Mouse (Mus musculus) embryonic facial prominence, embryonic 11.5 days (tissue): ENCODE measurements at regions not wholly inside any gene's neighbourhood (a gene's known extent, or its start where the extent isn't known, plus 50 kb on each side); places are given as distances from the start of the nearest gene placed in this dataset.

ENCODE experiments used
- ATAC-seq: fragments of 200-750 bp; cut with Nextera tagmentation; replicated peaks from 2 replicates; pipeline ENCODE4 v1.8.0; 2017; ENCODE audit warnings: low read depth; ENCODE audit not compliant: insufficient number of reproducible peaks, low FRiP score, low TSS enrichment
- DNase-seq: peaks from one replicate; pipeline ENCODE4 v3.0.0-alpha.2; 2015; ENCODE audit warnings: low spot score
- H3K27ac ChIP-seq: fragments of 300-500 bp; sonication (generic); replicated peaks from 2 replicates; pipeline ENCODE4 v1.5.1; 2014; ENCODE audit warnings: mild to moderate bottlenecking, low read depth, low read length, control low read depth
- H3K27me3 ChIP-seq: fragments of 300-500 bp; sonication (generic); 2 replicates; pipeline ENCODE4 v1.6.1; 2014; ENCODE audit warnings: mild to moderate bottlenecking, low read length, moderate library complexity, mixed read lengths; ENCODE audit not compliant: control insufficient read depth, insufficient read depth
- H3K36me3 ChIP-seq: fragments of 300-500 bp; sonication (generic); replicated peaks from 2 replicates; pipeline ENCODE4 v1.6.1; 2014; ENCODE audit warnings: low read depth, mild to moderate bottlenecking, low read length, moderate library complexity, mixed read lengths; ENCODE audit not compliant: control insufficient read depth, insufficient read depth
- H3K4me1 ChIP-seq: fragments of 300-500 bp; sonication (generic); 2 replicates; pipeline ENCODE4 v1.6.1; 2014; ENCODE audit warnings: low read length, mixed read lengths; ENCODE audit not compliant: control insufficient read depth, insufficient read depth
- H3K4me2 ChIP-seq: fragments of 300-500 bp; sonication (generic); 2 replicates; pipeline ENCODE4 v1.6.1; 2014; ENCODE audit warnings: low read depth, mild to moderate bottlenecking, control low read depth, low read length, moderate library complexity
- H3K4me3 ChIP-seq: fragments of 300-500 bp; sonication (generic); 2 replicates; pipeline ENCODE4 v1.5.1; 2014; ENCODE audit warnings: low read depth, low read length, control low read depth
- H3K9ac ChIP-seq: fragments of 300-500 bp; sonication (generic); replicated peaks from 2 replicates; pipeline ENCODE4 v1.6.1; 2014; ENCODE audit warnings: mild to moderate bottlenecking, control low read depth, low read length
- H3K9me3 ChIP-seq: fragments of 300-500 bp; sonication (generic); replicated peaks from 2 replicates; pipeline ENCODE4 v1.6.1; 2016; ENCODE audit warnings: mild to moderate bottlenecking, low read length, inconsistent platforms, mixed read lengths; ENCODE audit not compliant: control insufficient read depth
- WGBS: fragments of 180-500 bp; shearing (Covaris S2); extraction: QIAGEN DNeasy Blood & Tissue Kit; methylation state at CpG from one replicate; pipeline ENCODE4 v1.1.7; 2014; 5-methylcytosine and 5-hydroxymethylcytosine counted together

DNA sequence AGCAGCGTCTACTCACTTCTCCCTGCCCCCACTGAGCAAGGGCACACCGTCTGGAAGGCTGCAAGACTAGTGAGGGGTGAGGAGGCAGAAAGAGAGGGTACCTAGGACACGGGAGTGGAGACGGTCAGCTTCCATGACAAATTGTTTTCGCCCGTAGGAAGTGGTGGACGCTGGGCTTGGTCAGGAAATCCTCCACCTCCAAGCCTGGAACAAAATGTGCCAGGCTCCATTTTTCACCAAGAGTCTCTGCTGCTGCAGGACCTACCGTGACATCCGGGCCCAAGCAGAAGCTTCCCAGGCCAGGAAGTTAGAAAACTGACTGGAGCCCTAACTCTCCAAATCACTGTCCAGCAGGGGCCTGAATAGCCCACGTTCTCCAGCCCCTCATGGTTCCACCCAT lies 69.9 kb downstream of the Gm11733 start:
- 49% methylated on average over 10 of the region's 10 CpGs for WGBS
- Histone ChIP-seq H3K27ac (no peak overlapping the region), H3K4me2 (no peak overlapping the region), H3K4me3 (no peak overlapping the region), H3K27me3 (no peaks in the 10 kb centered on the region), H3K4me1 (no peaks in the 10 kb centered on the region), H3K9me3 (no peaks in the 10 kb centered on the region), H3K9ac (no peak overlapping the region), H3K36me3 (no peaks in the 10 kb centered on the region)
- DNase-seq, result no peak
- ATAC-seq, result no peak

DNA sequence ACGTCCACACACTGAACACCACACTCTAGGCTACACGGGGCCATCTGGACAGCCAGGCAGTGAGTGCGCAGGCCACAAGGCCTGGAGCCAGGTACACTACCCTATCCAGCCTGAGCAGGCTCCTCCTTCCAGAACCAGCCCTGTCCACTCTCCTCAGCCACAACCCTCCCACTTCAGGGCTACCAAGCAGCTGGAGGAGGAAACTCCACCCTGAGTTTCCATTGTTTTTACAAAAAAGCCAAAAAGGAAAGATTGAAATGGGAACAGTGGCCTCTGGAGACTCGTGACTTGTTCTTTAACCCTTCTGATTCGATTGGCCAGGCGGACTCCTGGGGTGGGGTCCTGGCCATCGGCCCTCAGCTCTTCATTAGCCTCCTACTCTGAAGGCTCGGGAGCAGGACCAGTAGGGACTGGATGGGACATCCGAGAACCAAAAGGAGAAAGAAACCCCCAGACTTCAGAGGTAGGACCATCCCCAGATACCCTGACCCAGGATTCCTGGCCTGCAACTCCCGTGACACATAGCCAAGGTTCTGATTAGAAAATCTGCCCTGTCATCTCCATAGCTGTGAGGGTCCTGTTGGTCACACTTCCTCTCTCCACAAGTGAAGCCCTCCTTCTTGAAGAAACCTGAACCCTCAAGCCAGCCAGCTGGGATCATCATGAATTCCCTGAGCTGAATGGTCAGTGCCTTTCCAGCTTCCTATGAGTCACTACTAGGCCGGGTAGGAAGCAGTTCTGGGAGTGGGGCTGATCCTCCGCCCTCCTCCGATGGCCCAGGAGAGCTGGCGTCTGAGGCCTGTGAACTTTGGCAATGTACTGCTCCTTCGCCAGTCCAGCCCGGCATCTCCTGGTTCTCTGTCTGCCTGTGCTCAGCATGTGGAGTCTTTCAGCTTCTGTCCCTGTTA lies 73.6 kb downstream of the Gm11733 start:
- H3K4me2 ChIP-seq, result no peak overlapping the region
- H3K4me3 ChIP-seq, result no peak overlapping the region
- no peaks in the 10 kb centered on the region for H3K27me3 ChIP-seq
- H3K27ac ChIP-seq, result no peak overlapping the region; the same call in 1 of the 2 replicates
- ATAC-seq (no peak), DNase-seq (no peak)
- WGBS, result 84% methylated on average over 16 of the region's 16 CpGs
- no peak overlapping the region for H3K9ac ChIP-seq
- H3K36me3 ChIP-seq, result no peaks in the 10 kb centered on the region
- H3K4me1 ChIP-seq, result no peaks in the 10 kb centered on the region
- no peaks in the 10 kb centered on the region for H3K9me3 ChIP-seq

DNA sequence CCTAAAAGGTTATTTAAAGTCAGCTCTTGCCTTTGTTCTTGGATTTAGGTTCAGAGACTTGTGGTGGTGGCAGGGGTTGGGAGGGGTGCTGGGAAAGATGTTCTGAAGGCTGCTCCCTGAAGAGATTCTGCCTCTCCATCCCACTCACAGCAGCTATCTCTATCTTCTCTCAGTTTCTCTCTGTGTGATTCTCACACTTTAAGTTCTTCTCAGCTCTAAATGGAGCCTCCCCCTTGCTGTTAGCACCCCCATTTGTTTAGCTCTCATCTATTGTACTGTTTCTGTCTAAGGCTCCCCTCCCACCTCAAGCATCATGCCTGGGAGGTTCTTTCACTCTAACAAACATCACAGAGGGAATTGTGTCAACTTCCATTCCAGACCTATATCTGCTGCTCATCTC lies 75.7 kb downstream of the Gm11733 start:
- Histone ChIP-seq H3K9me3 (no peaks in the 10 kb centered on the region), H3K4me1 (no peaks in the 10 kb centered on the region)

DNA sequence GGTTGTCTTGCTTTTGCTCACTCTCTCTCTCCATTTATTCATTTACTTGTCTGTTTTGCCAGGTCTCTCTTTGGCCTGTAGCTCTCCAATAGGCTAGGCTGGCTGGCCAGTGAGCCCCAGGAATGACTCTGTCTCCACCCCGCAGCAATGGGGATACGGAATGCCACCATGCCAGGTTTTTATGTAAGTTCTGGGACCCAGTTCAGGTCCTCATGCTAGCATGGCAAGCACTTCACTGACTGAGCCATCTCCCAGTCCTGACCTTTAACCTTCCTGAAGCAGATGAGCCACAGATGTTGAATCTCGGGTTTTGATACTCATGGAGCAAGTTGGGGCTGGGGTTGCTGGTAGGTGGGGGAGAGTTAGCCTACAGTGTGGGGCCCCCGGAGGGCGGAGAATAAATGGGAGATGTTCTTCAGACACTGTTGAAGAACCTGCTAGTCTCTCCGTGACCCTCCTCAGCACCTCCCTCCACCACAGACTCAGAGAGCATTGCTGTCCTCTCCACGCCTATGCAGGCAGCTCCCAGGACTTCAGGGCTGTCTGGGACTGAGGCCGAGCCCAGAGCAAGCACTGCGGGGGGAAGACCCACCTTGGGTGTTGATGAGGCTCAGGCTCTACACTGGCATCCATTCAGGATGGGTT lies 83.9 kb downstream of the Gm11733 start:
- no peak overlapping the region for H3K27ac ChIP-seq
- H3K27me3 ChIP-seq, result no peaks in the 10 kb centered on the region
- H3K4me2 ChIP-seq, result no peak overlapping the region
- no peak overlapping the region for H3K4me3 ChIP-seq
- H3K36me3 ChIP-seq, result no peaks in the 10 kb centered on the region
- 82% methylated on average over 9 of the region's 9 CpGs for WGBS
- no peaks in the 10 kb centered on the region for H3K4me1 ChIP-seq
- no peak overlapping the region for H3K9ac ChIP-seq
- DNase-seq, result no peak
- no peak for ATAC-seq
- no peaks in the 10 kb centered on the region for H3K9me3 ChIP-seq

More for the DNA sequence above, 75.7 kb downstream of the Gm11733 start:
- ATAC-seq, result no peak
- no peaks in the 10 kb centered on the region for H3K36me3 ChIP-seq
- H3K27ac ChIP-seq, result no peak overlapping the region
- no peak overlapping the region for H3K9ac ChIP-seq
- H3K27me3 ChIP-seq, result no peaks in the 10 kb centered on the region
- DNase-seq, result no peak
- H3K4me2 ChIP-seq, result no peak overlapping the region
- H3K4me3 ChIP-seq, result no peak overlapping the region

DNA sequence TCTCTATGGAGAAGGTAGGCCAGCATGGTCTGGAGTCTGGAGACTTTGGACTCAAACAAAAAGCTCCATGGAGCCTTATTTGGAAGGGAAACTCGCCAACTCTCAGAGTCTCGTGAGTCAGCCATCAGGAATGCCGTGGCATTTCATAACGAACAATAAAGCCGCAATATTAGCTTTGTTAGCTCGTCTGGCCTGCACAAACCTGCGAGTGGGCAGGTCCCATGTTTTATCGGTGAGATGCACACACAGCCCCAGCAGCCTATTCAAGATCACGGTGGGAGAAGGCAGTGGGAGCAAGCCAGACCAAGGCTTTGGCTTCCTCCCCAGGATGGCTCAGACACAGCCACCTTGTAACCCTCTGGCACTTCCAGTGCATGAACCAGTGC lies 84.4 kb downstream of the Gm11733 start:
- DNase-seq (no peak), ATAC-seq (no peak)
- Histone ChIP-seq H3K4me3 (no peak overlapping the region), H3K4me2 (no peak overlapping the region), H3K27me3 (no peaks in the 10 kb centered on the region), H3K4me1 (no peaks in the 10 kb centered on the region), H3K9me3 (no peaks in the 10 kb centered on the region), H3K27ac (no peak overlapping the region), H3K36me3 (no peaks in the 10 kb centered on the region), H3K9ac (no peak overlapping the region)
- 82% methylated on average over 9 of the region's 9 CpGs for WGBS

DNA sequence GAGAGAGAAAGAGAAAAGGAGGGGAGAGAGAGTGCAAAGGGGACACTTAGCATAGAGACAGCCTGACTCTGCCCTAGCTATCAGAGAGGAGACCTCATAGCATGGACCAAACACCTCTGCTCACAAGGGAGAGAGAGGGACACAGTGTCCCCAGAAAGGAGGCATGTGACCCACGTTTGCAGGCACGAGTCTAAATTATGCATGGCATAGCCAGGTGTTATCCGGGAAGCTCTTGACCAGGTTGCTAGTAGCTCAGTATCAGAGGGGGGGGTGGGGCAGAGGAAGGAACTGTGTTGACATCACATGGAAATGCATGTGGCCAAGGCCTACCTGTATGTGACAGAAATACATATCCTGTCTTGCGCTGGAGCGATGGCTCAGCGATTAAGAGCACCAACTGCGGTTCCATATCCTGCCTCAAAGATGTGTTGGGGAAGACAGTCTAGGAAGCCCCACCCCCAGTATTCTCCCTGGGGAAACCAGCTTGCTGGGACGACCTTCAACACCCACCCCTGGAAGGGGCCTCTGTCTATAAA lies 84.5 kb upstream of the Tnrc6c start:
- WGBS, result 72% methylated on average over 8 of the region's 8 CpGs
- H3K27me3 ChIP-seq, result no peaks in the 10 kb centered on the region
- ATAC-seq (no peak), DNase-seq (no peak)
- H3K4me2 ChIP-seq, result no peak overlapping the region
- no peak overlapping the region for H3K27ac ChIP-seq
- H3K9me3 ChIP-seq, result no peaks in the 10 kb centered on the region
- H3K4me1 ChIP-seq, result no peaks in the 10 kb centered on the region
- H3K9ac ChIP-seq, result no peak overlapping the region
- H3K4me3 ChIP-seq, result no peak overlapping the region
- H3K36me3 ChIP-seq, result no peaks in the 10 kb centered on the region

DNA sequence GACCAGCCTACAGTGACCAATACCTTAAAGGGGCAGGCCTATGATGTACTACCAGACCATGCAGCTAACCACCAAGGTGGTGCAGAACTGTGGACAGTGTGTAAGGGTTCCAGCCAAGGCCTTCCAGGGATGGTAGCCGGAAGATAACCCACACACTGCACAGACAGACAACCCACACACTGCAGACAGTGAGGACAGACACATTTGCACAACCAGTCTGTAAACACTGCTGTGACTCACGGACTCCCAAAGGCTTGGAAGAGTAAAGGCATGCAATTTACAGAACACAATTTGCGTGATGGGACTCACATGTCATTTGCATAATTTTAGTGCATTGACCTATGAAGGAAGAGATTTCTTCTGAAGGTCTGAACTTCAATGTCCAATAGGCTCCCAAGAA lies 82.2 kb upstream of the Tnrc6c start:
- Histone ChIP-seq H3K27ac (no peak overlapping the region), H3K4me1 (no peaks in the 10 kb centered on the region), H3K27me3 (no peaks in the 10 kb centered on the region), H3K4me2 (no peak overlapping the region), H3K9ac (no peak overlapping the region), H3K9me3 (no peaks in the 10 kb centered on the region), H3K36me3 (no peaks in the 10 kb centered on the region), H3K4me3 (no peak overlapping the region)
- ATAC-seq (no peak), DNase-seq (no peak)
- 87% methylated on average over 3 of the region's 3 CpGs for WGBS

DNA sequence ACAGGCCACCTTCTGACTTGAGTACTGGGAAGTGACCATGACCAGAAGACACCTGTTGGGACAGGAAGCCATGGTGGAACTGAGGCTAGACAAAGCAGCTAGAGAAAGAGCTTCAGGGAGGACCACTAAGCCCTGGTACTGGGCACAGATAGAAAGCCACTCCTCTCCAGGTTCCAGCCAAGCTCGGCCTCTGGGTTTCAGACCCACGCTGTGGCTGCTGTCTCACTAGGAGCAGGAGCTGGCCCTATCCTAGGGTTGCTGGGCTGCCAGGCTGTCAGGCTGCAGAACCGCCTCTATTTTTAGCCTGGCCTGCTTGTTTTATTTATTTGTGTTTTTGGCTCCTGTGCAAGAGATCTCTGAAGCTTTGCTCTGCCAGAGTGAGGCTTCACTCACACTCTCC lies 79.4 kb upstream of the Tnrc6c start:
- DNase-seq, result no peak
- H3K9ac ChIP-seq, result no peak overlapping the region
- H3K36me3 ChIP-seq, result no peaks in the 10 kb centered on the region
- H3K27ac ChIP-seq, result no peak overlapping the region
- no peaks in the 10 kb centered on the region for H3K27me3 ChIP-seq
- no peaks in the 10 kb centered on the region for H3K9me3 ChIP-seq
- no peaks in the 10 kb centered on the region for H3K4me1 ChIP-seq
- no peak overlapping the region for H3K4me3 ChIP-seq
- no peak overlapping the region for H3K4me2 ChIP-seq
- ATAC-seq, result no peak
- 69% methylated on average over 3 of the region's 3 CpGs for WGBS
